Mouse (Mus musculus): ENCODE measurements at regions not wholly inside any gene's neighbourhood (a gene's known extent, or its start where the extent isn't known, plus 50 kb on each side); places are given as distances from the start of the nearest gene placed in this dataset.

- ATAC-seq: no peak
Measured at GRCm38 (mm10) chr14:115015299-115015698, 76.7 kb upstream of the Gpc5 start.

- ATAC-seq: peak; percentile 95
Measured at GRCm38 (mm10) chr14:115017410-115018153, 74.4 kb upstream of the Gpc5 start.

GRCm38 (mm10) chr14:115028011-115028410, 64.0 kb upstream of the Gpc5 start:
- no peak for ATAC-seq

DNA sequence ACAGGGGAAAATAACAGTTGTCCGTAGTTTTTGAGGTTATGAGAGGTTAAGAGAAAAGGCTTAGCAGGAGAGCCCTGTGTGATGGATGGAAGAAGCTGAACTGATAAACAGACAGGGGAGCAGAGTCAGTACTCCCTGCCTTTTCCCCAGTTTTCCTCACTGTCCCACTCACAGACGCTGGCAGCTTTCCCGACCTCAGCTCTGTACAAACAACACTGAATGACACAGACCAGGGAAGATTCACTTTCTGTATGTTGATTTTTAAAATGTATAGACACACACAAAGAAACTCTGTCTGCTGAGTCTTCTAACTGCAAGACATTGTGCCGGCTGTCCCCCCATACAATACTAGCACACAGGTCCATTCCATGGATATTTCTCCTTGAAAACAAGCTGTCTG, 60.3 kb upstream of the Gpc5 start:
- ATAC-seq: no peak

DNA sequence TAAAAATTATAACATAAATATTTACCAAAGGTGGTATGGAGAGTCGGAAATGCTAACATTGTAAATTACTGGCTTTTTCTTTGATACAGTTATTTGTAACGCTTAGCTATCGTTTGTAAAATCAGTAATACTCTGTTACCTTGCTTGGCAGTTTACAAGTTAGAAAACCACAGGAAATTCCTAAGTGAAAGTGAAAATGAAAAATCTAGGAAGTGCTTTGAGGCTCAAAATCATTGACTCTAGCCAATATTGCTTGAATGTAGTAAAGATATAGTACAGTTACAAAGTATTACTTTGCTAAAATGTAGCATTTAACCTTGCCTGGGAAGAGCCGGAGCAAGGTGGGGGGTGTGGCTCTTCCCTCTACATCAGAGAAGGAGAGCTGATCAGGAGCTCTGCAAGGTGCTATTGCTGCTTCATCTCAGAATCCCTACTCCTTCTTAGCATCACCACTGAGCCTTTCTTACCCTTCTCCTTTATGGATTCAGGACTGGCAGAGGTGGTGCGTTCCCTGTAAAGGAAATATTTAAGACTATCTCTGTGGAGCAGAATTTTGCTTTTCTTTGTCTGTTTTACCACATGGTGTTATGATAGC, 58.5 kb upstream of the Gpc5 start:
- peak; percentile 83 for ATAC-seq

GRCm38 (mm10) chr14:115034718-115035437, 57.1 kb upstream of the Gpc5 start:
- ATAC-seq: no peak

DNA sequence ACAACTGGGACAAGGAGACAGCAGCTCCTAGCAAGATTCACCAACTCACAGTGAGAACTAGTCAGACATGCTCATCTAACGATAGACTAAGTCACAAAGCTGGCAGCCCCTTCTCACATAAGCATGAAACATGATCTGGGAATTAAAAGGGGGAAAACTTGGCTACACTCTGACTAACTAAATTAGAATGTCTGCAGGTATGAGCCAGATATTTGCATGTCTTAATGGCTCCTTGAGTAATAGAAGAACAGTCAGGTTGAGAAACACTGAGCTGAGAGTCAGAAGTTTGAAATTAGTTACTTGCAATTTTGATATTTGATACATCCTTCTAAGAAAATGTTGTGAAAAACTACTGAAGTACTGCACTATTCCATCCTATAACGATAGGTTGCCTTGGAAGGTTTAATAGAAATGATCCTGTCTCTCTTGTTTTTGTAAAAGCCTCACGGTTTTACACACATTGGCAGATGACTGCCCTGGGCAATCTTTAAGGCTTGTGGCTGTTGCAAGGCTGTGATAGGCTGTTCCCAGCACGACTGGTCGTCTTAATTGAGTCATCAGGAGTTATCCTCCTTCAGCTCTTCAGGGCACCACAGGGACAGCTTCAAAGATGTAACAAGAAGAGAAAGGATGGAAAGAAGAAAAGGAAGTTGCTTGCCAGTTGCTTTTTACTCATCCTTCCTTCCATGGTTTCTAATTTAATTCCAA, 54.8 kb upstream of the Gpc5 start:
- no peak for ATAC-seq

DNA sequence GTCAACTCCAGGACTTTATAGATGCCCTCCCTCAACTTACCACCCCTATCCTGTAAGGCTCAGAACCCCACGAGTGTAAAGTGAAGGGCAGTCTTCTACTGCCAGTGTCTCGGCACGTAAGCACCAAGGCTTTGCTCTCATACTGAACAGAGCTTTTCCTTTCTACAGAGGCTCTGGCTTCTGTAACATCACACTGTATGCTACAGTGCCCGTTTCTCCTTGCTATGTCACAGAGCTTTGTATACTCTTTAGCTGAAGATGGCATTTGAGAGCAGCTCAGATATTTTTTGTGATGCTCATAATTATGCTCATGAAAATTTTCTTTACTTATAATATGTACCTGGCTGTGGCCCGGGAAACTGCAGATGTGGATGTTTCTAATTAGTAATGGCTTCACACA, 53.2 kb upstream of the Gpc5 start:
- no peak for ATAC-seq

DNA sequence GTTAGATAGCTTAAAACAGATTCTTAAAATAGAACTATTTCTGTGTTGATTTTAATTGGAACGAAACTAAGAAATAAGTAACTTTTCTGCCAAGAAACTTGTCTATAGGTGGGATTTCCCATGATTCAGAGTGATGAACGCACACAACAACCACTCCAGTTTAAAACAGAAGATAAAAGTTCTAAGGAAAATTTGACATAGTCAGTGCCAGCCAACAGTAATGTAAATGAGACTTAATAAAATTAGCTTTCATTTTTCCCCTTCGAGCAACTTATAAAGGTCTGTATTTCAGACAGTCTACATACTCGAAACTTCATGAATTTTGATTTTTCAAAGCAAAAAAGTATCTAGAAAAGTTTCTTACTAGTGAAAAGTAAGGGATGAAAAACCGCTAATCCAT, 52.5 kb upstream of the Gpc5 start:
- ATAC-seq: no peak

GRCm38 (mm10) chr14:115040091-115040571, 51.9 kb upstream of the Gpc5 start:
- ATAC-seq: peak; percentile 20

DNA sequence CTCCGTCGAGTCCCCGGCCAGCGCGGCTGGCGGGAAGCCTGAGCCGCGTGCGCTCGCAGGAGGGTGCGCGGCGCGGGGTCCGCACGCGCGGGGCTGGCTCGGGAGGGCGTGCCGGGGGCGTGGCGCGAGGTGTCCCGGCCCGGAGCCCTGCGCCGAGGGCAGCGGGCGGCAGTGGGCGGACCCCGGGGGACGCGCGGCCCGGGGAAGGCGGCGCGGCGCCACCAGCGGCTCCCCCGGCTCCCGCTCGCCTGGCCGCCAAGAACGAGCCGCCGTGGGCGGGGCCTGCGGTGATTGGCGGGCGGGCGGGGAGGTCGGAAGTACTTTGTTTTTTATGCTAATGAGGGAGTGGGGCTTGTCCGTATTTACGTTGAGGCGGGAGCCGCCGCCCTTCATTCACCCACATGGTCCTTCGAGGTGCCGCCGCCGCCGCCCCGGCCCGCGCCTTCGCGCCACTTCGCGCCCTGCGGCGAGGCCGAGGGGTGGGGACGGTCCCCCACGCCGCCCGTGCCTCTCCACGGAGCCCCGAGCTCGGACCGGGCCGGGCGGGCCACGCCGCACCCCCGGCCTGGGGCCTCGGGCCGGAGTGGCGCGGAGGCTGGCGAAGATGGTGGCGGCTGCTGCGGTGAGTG, 51.3 kb upstream of the Gpc5 start:
- peak; percentile 73 for ATAC-seq

- peak; percentile 0 for ATAC-seq
Measured at GRCm38 (mm10) chr14:115041336-115042054, 50.5 kb upstream of the Gpc5 start.

DNA sequence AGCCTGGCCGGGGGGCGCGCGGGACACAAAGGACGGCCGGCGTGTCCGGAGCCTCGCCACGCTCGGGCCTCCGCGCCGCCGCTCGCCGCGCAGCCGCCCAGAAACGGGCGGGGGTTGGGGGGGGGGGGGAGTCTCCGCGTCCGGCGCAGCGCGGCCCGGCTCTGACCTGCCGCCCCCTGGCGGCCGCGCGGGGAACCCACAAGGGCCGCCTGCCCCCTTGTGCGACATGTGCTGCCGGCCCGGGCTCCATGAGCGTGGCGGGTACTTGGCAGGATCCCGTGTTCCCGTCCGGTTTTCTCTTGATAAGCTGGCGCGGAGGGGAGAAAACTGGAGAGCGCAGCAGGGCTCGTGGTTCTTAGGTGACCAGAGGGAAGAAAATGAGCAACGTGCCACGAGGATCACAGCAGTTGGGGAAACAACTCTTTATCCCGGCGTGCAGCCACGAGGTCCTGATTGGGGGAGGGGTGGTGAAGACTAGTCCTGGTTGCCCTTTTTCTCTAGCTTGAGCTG, 49.9 kb upstream of the Gpc5 start:
- peak; percentile 66 for ATAC-seq
